Mouse (Mus musculus) liver, embryonic 14.5 days (tissue): Measurements from ENCODE around the gene Scarf2. TPM values are rescaled to one million over a fixed set of nuclear protein-coding genes. Genes with fewer than 3 reads are reported as not detected.

ENCODE experiments used
- ATAC-seq: fragments of 200-750 bp; cut with Nextera tagmentation; 2 replicates; pipeline ENCODE4 v1.8.0; 2017; ENCODE audit warnings: moderate number of reproducible peaks, mild to moderate bottlenecking, moderate library complexity; ENCODE audit not compliant: insufficient read depth
- DNase-seq, 3 experiments: peaks; one replicate each; pipeline ENCODE4 v3.0.0-alpha.2; 2012 to 2013; ENCODE audit warnings: low read depth in 3 of 3, low spot score in 3 of 3
- H3K27ac ChIP-seq: fragments of 300-500 bp; sonication (generic); 2 replicates; pipeline ENCODE4 v1.5.1; 2014; ENCODE audit warnings: moderate library complexity, mild to moderate bottlenecking, control low read depth, inconsistent platforms
- H3K27me3 ChIP-seq: fragments of 300-500 bp; sonication (generic); 2 replicates; pipeline ENCODE4 v1.6.1; 2014; ENCODE audit warnings: mild to moderate bottlenecking, low read length, moderate library complexity; ENCODE audit not compliant: control insufficient read depth, insufficient read depth
- H3K36me3 ChIP-seq: fragments of 300-500 bp; sonication (generic); replicated peaks from 2 replicates; pipeline ENCODE4 v1.6.1; 2014; ENCODE audit warnings: low read depth; ENCODE audit not compliant: control insufficient read depth, insufficient read depth
- H3K4me1 ChIP-seq, 2 experiments: fragments of 200-500 bp in 1 of 2; fragments of 300-500 bp in 1 of 2; sonication (generic) in 1 of 2; replicated peaks; 2 replicates each; pipeline ENCODE4 v1.6.1; 2012 to 2014; ENCODE audit warnings: antibody characterized with exemption in 1 of 2, inconsistent platforms in 1 of 2, low read length in 1 of 2; ENCODE audit not compliant: control insufficient read depth in 2 of 2, insufficient read depth in 2 of 2
- H3K4me2 ChIP-seq: fragments of 300-500 bp; sonication (generic); 2 replicates; pipeline ENCODE4 v1.6.1; 2014; ENCODE audit warnings: low read depth, mild to moderate bottlenecking, control low read depth, moderate library complexity
- H3K4me3 ChIP-seq, 2 experiments: fragments of 200-500 bp in 1 of 2; fragments of 300-500 bp in 1 of 2; sonication (generic) in 1 of 2; 2 replicates each; pipeline ENCODE4 v1.5.1; 2012 to 2014; ENCODE audit warnings: low read depth in 2 of 2, low read length in 2 of 2, mild to moderate bottlenecking in 2 of 2, control low read depth in 1 of 2, inconsistent platforms in 1 of 2, moderate library complexity in 1 of 2; ENCODE audit not compliant: insufficient read depth in 1 of 2
- H3K9ac ChIP-seq: fragments of 300-500 bp; sonication (generic); replicated peaks from 2 replicates; pipeline ENCODE4 v1.6.1; 2014; ENCODE audit warnings: mild to moderate bottlenecking, control low read depth, moderate library complexity
- H3K9me3 ChIP-seq: fragments of 300-500 bp; sonication (generic); 2 replicates; pipeline ENCODE4 v1.6.1; 2016; ENCODE audit warnings: low read length, mixed read lengths; ENCODE audit not compliant: control insufficient read depth
- CTCF ChIP-seq: IDR thresholded peaks from 2 replicates; pipeline ENCODE4 v1.5.1; 2016; ENCODE audit warnings: antibody characterized with exemption, low read depth, control low read depth
- EP300 ChIP-seq: IDR thresholded peaks from 2 replicates; pipeline ENCODE4 v1.6.1; 2016; ENCODE audit warnings: antibody characterized with exemption, low read depth
- WGBS: fragments of 180-500 bp; shearing (Covaris S2); extraction: QIAGEN DNeasy Blood & Tissue Kit; methylation state at CpG from one replicate; pipeline ENCODE4 v1.1.7; 2014; ENCODE audit not compliant: insufficient replicate concordance; 5-methylcytosine and 5-hydroxymethylcytosine counted together
- polyA plus RNA-seq, 2 experiments: library from polyadenylated mRNA; depleted of rRNA in 1 of 2; stranded (reverse) in 1 of 2; unstranded in 1 of 2; fragments of >200 nt; fragmentation: Nextera tagmentation in 1 of 2; extraction: Ambion mirVana in 1 of 2; gene quantifications; 2 replicates each; pipeline versions ENCODE4 v1.2.1 to v1.2.3; 2012 to 2014

The Scarf2 gene
- polyA plus RNA-seq, 2 experiments = 0.51 to 3.4 TPM

- no peaks in the 10 kb centered on the region for H3K36me3 ChIP-seq
- no peaks in the 10 kb centered on the region for H3K9me3 ChIP-seq
- no peak overlapping the region for H3K9ac ChIP-seq
- TF ChIP-seq CTCF = 0 out of 2 replicates have a peak, but pooled peaks have one; percentile 11
- no peak for TF ChIP-seq EP300
- peak overlapping the region in 1 of 2 experiments; percentile 35; a peak in 2 of 4 replicates for H3K4me3 ChIP-seq
- no peak for ATAC-seq
- peak overlapping the region; percentile 49 for H3K4me2 ChIP-seq
- DNase-seq = no peak
- 2% methylated on average over 83 of the region's 83 CpGs for WGBS
- no peaks in the 10 kb centered on the region for H3K4me1 ChIP-seq
- peaks cover 98% of the 10 kb centered on the region for H3K27me3 ChIP-seq
- H3K27ac ChIP-seq = no peak overlapping the region
Observed at GRCm38 (mm10) chr16:17802839-17803674, 6.0 kb downstream of the Scarf2 start.

- H3K4me1 ChIP-seq = no peaks in the 10 kb centered on the region
- ATAC-seq (no peak), DNase-seq (no peak)
- no peaks in the 10 kb centered on the region for H3K9me3 ChIP-seq
- peaks cover 96% of the 10 kb centered on the region for H3K27me3 ChIP-seq
- whole genome bisulfite sequencing = 11% methylated on average over 33 of the region's 33 CpGs
- no peak overlapping the region for H3K9ac ChIP-seq
- TF ChIP-seq EP300 (no peak), CTCF (no peak)
- H3K4me3 ChIP-seq = peak overlapping the region in 1 of 2 experiments; percentile 25; a peak in 2 of 4 replicates
- H3K36me3 ChIP-seq = no peaks in the 10 kb centered on the region
- H3K27ac ChIP-seq = no peak overlapping the region
- H3K4me2 ChIP-seq = peak overlapping the region; percentile 60
Observed at GRCm38 (mm10) chr16:17803675-17804448, 6.8 kb downstream of the Scarf2 start.

GRCm38 (mm10) chr16:17804449-17804912 lies 7.4 kb downstream of the Scarf2 start:
- peak overlapping the region; percentile 60 for H3K4me2 ChIP-seq
- ATAC-seq (no peak; the same call in 1 of the 2 replicates), DNase-seq (no peak)
- no peaks in the 10 kb centered on the region for H3K36me3 ChIP-seq
- H3K9me3 ChIP-seq = no peaks in the 10 kb centered on the region
- no peak overlapping the region for H3K27ac ChIP-seq
- WGBS = 3% methylated on average over 33 of the region's 33 CpGs
- H3K4me1 ChIP-seq = no peaks in the 10 kb centered on the region
- no peak overlapping the region; the same call in 1 of the 2 replicates for H3K9ac ChIP-seq
- peaks cover 91% of the 10 kb centered on the region for H3K27me3 ChIP-seq
- peak overlapping the region in 1 of 2 experiments; percentile 25; a peak in 2 of 4 replicates for H3K4me3 ChIP-seq
- TF ChIP-seq CTCF = no peak
- no peak for TF ChIP-seq EP300

GRCm38 (mm10) chr16:17804982-17805381 lies 7.9 kb downstream of the Scarf2 start:
- no peaks in the 10 kb centered on the region for H3K36me3 ChIP-seq
- H3K9me3 ChIP-seq = no peaks in the 10 kb centered on the region
- no peak for TF ChIP-seq CTCF
- TF ChIP-seq EP300 = no peak
- H3K4me2 ChIP-seq = peak overlapping the region; percentile 60
- DNase-seq (no peak), ATAC-seq (no peak)
- no peak overlapping the region for H3K27ac ChIP-seq
- no peak overlapping the region for H3K9ac ChIP-seq
- peaks cover 91% of the 10 kb centered on the region for H3K27me3 ChIP-seq
- WGBS = 12% methylated on average over 7 of the region's 7 CpGs
- H3K4me3 ChIP-seq = peak overlapping the region in 1 of 2 experiments; percentile 25; a peak in 2 of 4 replicates
- H3K4me1 ChIP-seq = no peaks in the 10 kb centered on the region
